Mouse (Mus musculus): ENCODE data around the gene Lama1. TPM values are rescaled to one million over a fixed set of nuclear protein-coding genes. Genes with fewer than 3 reads are reported as not detected.
"Not testable (repeated sequence)": the region's sequence is repeated elsewhere in the genome, so short reads cannot be mapped to it uniquely, and the experiment has no call there.

Gene Lama1
- total RNA-seq, 2 experiments from 2014 or later, result 8.1 to 8.2 TPM

DNA sequence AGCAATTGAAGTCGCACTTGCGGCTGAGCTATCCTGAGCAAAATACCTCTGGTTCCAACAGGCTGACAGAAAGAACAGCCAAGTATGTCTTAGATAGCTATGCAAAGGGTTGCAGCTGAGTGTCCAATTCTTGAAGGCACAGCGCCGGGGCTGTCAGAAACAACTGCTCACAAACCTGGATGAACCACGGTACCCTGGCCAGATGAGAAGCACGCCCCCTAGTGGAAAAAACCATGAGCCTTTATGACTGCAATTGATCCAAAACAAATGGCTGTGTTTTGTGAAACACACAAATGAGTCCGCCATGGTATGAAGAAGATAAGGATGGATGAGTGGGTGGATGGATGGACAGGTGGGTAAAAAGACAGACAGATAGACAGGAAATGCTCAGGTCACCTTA, 15.9 kb downstream of the Lama1 start:
- DNase-seq (ENCODE audit: low spot score in 2 of 2), result no peak

- DNase-seq (ENCODE audit: low spot score in 2 of 2), result no peak
These were observed 18.4 kb downstream of the Lama1 start for GRCm38 (mm10) chr17:67715466-67715865.

DNA sequence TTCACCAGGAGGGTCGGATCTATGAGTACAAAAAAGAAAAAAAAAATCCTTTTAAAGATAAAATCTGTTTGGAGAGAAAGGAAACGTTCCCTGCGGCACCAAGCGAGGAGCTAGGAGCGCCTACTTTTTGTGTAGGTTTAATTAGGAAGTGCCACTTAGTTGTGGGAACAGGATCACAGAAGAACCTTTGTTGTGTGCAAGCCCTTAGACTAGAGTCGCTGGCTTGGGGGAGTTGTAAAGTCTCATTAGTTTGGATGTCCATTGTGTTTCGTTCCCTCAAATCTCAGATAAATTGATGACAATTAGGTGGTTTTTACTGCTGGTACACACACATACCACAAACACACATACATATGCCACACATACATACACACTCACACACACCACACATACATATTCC, 25.0 kb downstream of the Lama1 start:
- no peak for DNase-seq (ENCODE audit: low spot score in 2 of 2)

DNA sequence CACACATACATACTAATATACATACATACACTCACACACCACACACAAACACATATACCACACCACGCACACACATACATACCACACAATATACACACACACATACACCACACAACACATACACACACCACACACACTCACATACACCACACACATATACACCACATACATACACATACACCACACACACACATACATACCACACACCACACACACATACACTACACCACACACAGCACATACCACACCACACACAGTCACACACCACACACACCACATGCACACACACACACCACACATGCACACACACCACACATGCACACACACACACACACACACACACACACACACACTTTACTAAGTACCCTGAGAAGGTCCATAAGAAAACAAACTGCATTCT, 25.5 kb downstream of the Lama1 start:
- no peak for DNase-seq (ENCODE audit: low spot score in 2 of 2)

DNA sequence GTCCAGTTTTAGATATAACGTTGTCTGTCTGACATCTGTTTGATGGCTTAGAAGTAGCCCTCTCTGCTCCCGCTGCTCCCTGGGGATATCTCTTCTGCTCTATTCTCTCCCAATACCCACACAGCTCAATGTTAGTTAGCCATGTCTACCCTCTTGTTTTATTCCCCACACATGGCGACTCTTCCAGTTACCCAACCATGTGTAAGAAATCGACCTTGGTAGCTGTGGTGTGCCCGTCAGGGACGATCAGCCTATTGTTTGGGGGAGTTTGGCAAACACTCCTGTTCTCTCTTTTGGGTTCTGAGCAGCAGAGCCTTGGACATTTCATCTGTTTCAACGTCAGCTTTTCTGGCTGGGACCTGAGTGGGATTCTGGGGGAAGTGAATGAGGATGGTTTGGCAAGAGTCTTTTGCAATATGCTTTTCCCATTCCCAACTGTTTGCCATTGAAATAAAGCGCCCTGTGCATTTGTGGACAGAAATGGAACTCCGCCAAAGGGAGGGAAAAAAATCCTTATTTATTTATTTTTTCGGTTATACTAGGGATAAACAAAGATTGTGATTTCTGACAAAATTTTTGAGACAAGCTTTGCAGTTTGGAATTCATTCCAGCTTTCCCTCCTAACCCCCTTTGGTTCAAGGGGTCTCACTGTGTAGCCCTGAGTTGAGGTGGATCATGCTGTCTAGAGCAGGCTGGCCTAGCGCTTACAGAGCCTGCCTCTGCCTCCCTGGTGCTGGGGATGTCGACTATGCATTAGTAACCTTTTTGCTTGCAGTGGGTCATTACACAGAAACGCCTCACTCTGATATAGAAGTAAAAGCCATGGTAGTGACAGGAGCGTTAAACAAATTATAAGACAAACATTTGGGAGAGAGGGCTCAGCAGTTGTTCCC, 26.4 kb downstream of the Lama1 start:
- DNase-seq (ENCODE audit: low spot score in 2 of 2), result peak in 1 of 2 experiments; percentile 24

GRCm38 (mm10) chr17:67726601-67727000, 29.5 kb downstream of the Lama1 start:
- DNase-seq (ENCODE audit: low spot score in 2 of 2), result no peak

GRCm38 (mm10) chr17:67728751-67729150, 31.7 kb downstream of the Lama1 start:
- DNase-seq (ENCODE audit: low spot score in 2 of 2), result no peak

GRCm38 (mm10) chr17:67731096-67731495, 34.0 kb downstream of the Lama1 start:
- no peak for DNase-seq (ENCODE audit: low spot score in 2 of 2)

DNA sequence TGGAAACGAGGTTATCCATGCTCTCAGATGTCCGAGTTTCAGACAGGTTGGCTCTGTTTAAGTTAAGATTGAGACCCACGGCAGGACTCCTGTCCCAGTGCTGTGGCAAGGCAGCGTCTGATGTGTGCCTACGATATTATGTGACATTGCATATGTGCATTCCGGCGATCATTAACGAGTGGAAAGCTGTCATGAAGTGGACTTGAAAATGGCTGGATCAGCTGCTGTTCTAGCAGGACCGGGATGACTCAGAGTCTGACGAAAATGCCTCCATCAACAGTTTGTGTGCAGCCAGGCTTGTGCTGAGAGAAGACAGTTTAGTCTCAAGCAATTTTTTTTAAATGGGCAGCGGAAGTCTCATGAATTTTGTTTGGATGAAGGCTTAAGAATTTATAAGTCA, 34.9 kb downstream of the Lama1 start:
- no peak for DNase-seq (ENCODE audit: low spot score in 2 of 2)

DNA sequence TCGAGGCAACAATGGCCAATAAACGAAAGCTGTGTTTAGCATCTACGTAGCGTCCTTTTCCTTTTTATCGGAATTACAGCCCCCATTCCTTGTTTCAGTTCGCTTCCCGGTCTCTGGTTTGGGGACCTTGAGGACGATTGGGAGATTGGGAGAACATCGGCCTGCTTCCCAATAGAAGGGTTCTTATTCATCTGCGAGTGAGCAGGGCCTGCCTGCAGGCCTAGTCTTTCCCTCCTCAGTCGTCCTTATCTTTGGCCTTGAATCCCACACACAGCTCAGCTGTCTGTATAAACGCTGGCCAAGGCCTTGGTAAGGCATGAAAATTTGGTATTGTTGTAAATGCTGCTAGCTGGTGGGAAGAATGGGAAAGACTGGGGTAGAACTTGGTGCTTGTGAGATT, 36.5 kb downstream of the Lama1 start:
- DNase-seq (ENCODE audit: low spot score in 2 of 2), result no peak

GRCm38 (mm10) chr17:67735722-67736121, 38.7 kb downstream of the Lama1 start:
- no peak for DNase-seq (ENCODE audit: low spot score in 2 of 2)

- DNase-seq (ENCODE audit: low spot score in 2 of 2), result not testable (repeated sequence)
These were observed 44.2 kb downstream of the Lama1 start for GRCm38 (mm10) chr17:67741229-67741628.

GRCm38 (mm10) chr17:67764167-67764871, 67.3 kb downstream of the Lama1 start:
- no peak for DNase-seq (ENCODE audit: low spot score in 2 of 2)

- DNase-seq (ENCODE audit: low spot score in 2 of 2), result no peak
These were observed 76.5 kb downstream of the Lama1 start for GRCm38 (mm10) chr17:67773608-67774007.

DNA sequence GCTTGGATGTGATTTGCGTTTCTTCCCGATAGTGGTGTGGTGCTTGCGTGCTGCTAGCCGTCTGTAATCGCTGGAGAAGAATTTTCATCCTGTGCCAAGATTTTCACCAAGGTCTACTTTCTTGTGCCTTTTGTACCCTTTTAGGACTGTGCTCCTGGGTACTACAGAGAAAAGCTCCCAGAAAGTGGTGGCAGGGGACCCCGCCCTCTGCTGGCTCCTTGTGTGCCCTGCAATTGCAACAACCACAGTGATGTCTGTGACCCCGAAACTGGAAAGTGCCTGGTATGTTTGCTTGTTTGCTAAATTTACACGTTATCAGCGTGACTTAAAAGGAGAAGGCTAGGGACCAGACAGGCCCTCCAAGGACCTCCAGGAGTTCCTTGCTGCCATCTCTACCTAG, 79.7 kb downstream of the Lama1 start:
- DNase-seq (ENCODE audit: low spot score in 2 of 2), result peak; percentile 32 to 55

DNA sequence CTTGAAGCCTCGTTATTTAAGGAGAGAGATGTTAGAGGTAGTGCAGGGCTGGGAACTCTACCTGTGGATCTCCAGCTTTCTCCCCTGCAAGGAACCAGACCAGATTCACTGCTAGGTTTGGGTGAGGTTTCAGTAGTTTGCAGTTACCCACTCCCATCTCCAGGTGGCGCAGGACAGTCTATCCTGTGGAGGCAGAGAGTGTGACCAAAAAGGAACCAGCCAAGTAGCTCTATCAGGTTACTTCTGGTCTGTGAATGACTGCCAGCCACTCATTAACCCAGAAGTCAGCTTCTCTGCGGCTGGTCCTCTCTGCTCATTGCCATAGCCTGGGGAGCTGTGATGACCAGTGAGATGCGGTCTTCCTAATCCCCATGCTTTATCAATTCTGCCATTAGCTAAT, 82.8 kb downstream of the Lama1 start:
- peak; percentile 24 to 27 for DNase-seq (ENCODE audit: low spot score in 2 of 2)

GRCm38 (mm10) chr17:67791091-67791490, 94.0 kb downstream of the Lama1 start:
- DNase-seq (ENCODE audit: low spot score in 2 of 2), result no peak

- no peak for DNase-seq (ENCODE audit: low spot score in 2 of 2)
These were observed 112.1 kb downstream of the Lama1 start for GRCm38 (mm10) chr17:67809171-67809570.

GRCm38 (mm10) chr17:67813666-67814065, 116.6 kb downstream of the Lama1 start:
- DNase-seq (ENCODE audit: low spot score in 2 of 2), result no peak

DNA sequence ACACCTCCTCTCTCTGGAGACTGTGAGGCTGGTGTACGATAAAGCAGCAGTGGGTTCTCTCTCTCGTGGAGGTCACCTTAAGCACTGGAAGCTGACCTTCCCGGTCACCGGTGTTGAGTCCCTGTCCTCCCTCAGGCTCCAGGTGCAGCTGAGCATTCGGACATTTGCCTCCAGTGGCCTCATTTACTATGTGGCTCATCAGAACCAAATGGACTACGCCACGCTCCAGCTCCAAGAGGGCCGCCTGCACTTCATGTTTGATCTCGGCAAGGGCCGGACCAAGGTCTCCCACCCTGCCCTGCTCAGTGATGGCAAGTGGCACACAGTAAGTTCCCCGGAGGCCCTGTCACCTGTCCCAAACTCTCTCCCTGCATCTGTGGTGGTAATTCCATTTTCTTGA, 118.7 kb downstream of the Lama1 start:
- no peak for DNase-seq (ENCODE audit: low spot score in 2 of 2)

GRCm38 (mm10) chr17:67816916-67817315, 119.9 kb downstream of the Lama1 start:
- no peak for DNase-seq (ENCODE audit: low spot score in 2 of 2)

GRCm38 (mm10) chr17:67827431-67827830, 130.4 kb downstream of the Lama1 start:
- DNase-seq (ENCODE audit: low spot score in 2 of 2), result no peak
